Mouse (Mus musculus) midbrain, embryonic 16.5 days (tissue): ENCODE results near the gene Phactr1. TPM values are rescaled to one million over a fixed set of nuclear protein-coding genes. Genes with fewer than 3 reads are reported as not detected.

Experiments
- ATAC-seq: fragments of 200-750 bp; cut with Nextera tagmentation; 2 replicates; pipeline ENCODE4 v1.8.0; 2017; ENCODE audit warnings: moderate TSS enrichment
- H3K27ac ChIP-seq: fragments of 300-500 bp; sonication (generic); 2 replicates; pipeline ENCODE4 v1.5.1; 2014; ENCODE audit warnings: mild to moderate bottlenecking, low read length, mixed read lengths
- H3K27me3 ChIP-seq: fragments of 300-500 bp; sonication (generic); 2 replicates; pipeline ENCODE4 v1.6.1; 2014; ENCODE audit warnings: low read depth, low read length, mixed read lengths; ENCODE audit not compliant: control insufficient read depth, insufficient read depth
- H3K36me3 ChIP-seq: fragments of 300-500 bp; sonication (generic); 2 replicates; pipeline ENCODE4 v1.6.1; 2014; ENCODE audit warnings: mild to moderate bottlenecking, low read length, moderate library complexity, mixed read lengths; ENCODE audit not compliant: control insufficient read depth, insufficient read depth
- H3K4me1 ChIP-seq: fragments of 300-500 bp; sonication (generic); 2 replicates; pipeline ENCODE4 v1.6.1; 2014; ENCODE audit warnings: mild to moderate bottlenecking, low read length, mixed read lengths; ENCODE audit not compliant: control insufficient read depth, insufficient read depth
- H3K4me2 ChIP-seq: fragments of 300-500 bp; sonication (generic); 2 replicates; pipeline ENCODE4 v1.6.1; 2014; ENCODE audit warnings: mild to moderate bottlenecking, low read length, mixed read lengths
- H3K4me3 ChIP-seq: fragments of 300-500 bp; sonication (generic); 2 replicates; pipeline ENCODE4 v1.5.1; 2014; ENCODE audit warnings: low read depth, mild to moderate bottlenecking, low read length, moderate library complexity, mixed read lengths
- H3K9ac ChIP-seq: fragments of 300-500 bp; sonication (generic); 2 replicates; pipeline ENCODE4 v1.6.1; 2014; ENCODE audit warnings: low read depth, low read length, mixed read lengths
- H3K9me3 ChIP-seq: fragments of 300-500 bp; sonication (generic); replicated peaks from 2 replicates; pipeline ENCODE4 v1.6.1; 2014; ENCODE audit warnings: mild to moderate bottlenecking, low read length, mixed read lengths; ENCODE audit not compliant: control insufficient read depth, poor library complexity, severe bottlenecking
- WGBS: fragments of 180-500 bp; shearing (Covaris S2); extraction: QIAGEN DNeasy Blood & Tissue Kit; methylation state at CpG from one replicate; pipeline ENCODE4 v1.1.7; 2014; 5-methylcytosine and 5-hydroxymethylcytosine counted together
- polyA plus RNA-seq: library from polyadenylated mRNA; unstranded; fragments of >200 nt; fragmentation: Nextera tagmentation; extraction: Ambion mirVana; gene quantifications from 2 replicates; pipeline ENCODE4 v1.2.1, GENCODE M21; 2015

Phactr1 gene
- polyA plus RNA-seq, 1 experiment from 2014 or later = 62.5 TPM

GRCm38 (mm10) chr13:43187736-43188135, 507.3 kb downstream of the Phactr1 start:
- 95% methylated on average over 4 of the region's 4 CpGs for WGBS
- H3K27ac ChIP-seq = no peak overlapping the region
- no peak for ATAC-seq
- H3K4me1 ChIP-seq = peaks cover 5% of the 10 kb centered on the region
- no peaks in the 10 kb centered on the region for H3K9me3 ChIP-seq
- H3K27me3 ChIP-seq = no peaks in the 10 kb centered on the region
- no peak overlapping the region for H3K9ac ChIP-seq
- H3K36me3 ChIP-seq = no peaks in the 10 kb centered on the region
- no peak overlapping the region for H3K4me2 ChIP-seq
- H3K4me3 ChIP-seq = no peak overlapping the region
